Mouse (Mus musculus) CD4-positive helper T cell, adult 2 months (primary cell): Measurements from ENCODE around the gene Taar8c.
"Not testable (repeated sequence)": the region's sequence is repeated elsewhere in the genome, so short reads cannot be mapped to it uniquely, and the experiment has no call there.

Experiments
- DNase-seq: peaks from one replicate; pipeline ENCODE4 v3.0.0-alpha.2; 2012; ENCODE audit warnings: low read depth, missing footprints, low spot score

Taar8c gene

GRCm38 (mm10) chr10:24101812-24102211, at the start of gene Taar8c:
Gene Taar8c, minus strand, starts transcription at chr10:24101912.
- not testable (repeated sequence) for DNase-seq

GRCm38 (mm10) chr10:24150086-24150485, 48.4 kb upstream of the Taar8c start:
- no peak for DNase-seq

GRCm38 (mm10) chr10:24149135-24149781, 47.5 kb upstream of the Taar8c start, which contains the start of gene Stx7:
Gene Stx7, plus strand, starts transcription at chr10:24149302.
- DNase-seq = peak; percentile 90

- no peak for DNase-seq
These were observed 41.0 kb upstream of the Taar8c start for GRCm38 (mm10) chr10:24142735-24143134.

GRCm38 (mm10) chr10:24138623-24139261, 37.0 kb upstream of the Taar8c start:
- DNase-seq = no peak

GRCm38 (mm10) chr10:24134071-24134645, 32.4 kb upstream of the Taar8c start:
- no peak for DNase-seq

GRCm38 (mm10) chr10:24133132-24133531, 31.4 kb upstream of the Taar8c start:
- no peak for DNase-seq

GRCm38 (mm10) chr10:24132273-24132672, 30.6 kb upstream of the Taar8c start:
- no peak for DNase-seq

GRCm38 (mm10) chr10:24131451-24132262, 29.9 kb upstream of the Taar8c start:
- DNase-seq = peak; percentile 66

GRCm38 (mm10) chr10:24111116-24111778, 9.5 kb upstream of the Taar8c start:
- DNase-seq = peak; percentile 9

GRCm38 (mm10) chr10:24109434-24109833, 7.7 kb upstream of the Taar8c start, which contains the start of gene Taar9:
Gene Taar9, minus strand, starts transcription at chr10:24109534.
- not testable (repeated sequence) for DNase-seq

- no peak for DNase-seq
These were observed 6.5 kb upstream of the Taar8c start for GRCm38 (mm10) chr10:24108236-24108635.

GRCm38 (mm10) chr10:24107747-24108146, 6.0 kb upstream of the Taar8c start:
- DNase-seq = no peak

GRCm38 (mm10) chr10:24103299-24103698, 1.6 kb upstream of the Taar8c start:
- DNase-seq = not testable (repeated sequence)

- DNase-seq = not testable (repeated sequence)
These were observed 4.7 kb downstream of the Taar8c start for GRCm38 (mm10) chr10:24097010-24097409.

GRCm38 (mm10) chr10:24092194-24092593, 9.5 kb downstream of the Taar8c start, which contains the start of gene Taar8b:
Gene Taar8b, minus strand, starts transcription at chr10:24092294.
- no peak for DNase-seq

GRCm38 (mm10) chr10:24087168-24087567, 14.5 kb downstream of the Taar8c start:
- no peak for DNase-seq

GRCm38 (mm10) chr10:24086555-24086954, 15.2 kb downstream of the Taar8c start:
- no peak for DNase-seq

- no peak for DNase-seq
These were observed 15.8 kb downstream of the Taar8c start for GRCm38 (mm10) chr10:24085936-24086335.

GRCm38 (mm10) chr10:24080166-24080565, 21.5 kb downstream of the Taar8c start:
- no peak for DNase-seq

- not testable (repeated sequence) for DNase-seq
These were observed 25.5 kb downstream of the Taar8c start, which contains the start of gene Taar8a for GRCm38 (mm10) chr10:24076200-24076599. Gene Taar8a, plus strand, starts transcription at chr10:24076500.
